Mouse (Mus musculus) testis, adult 2 months (tissue): ENCODE measurements around the gene Gm49416.

Experiments
- CTCF ChIP-seq: fragments of 200-500 bp; IDR thresholded peaks from 2 replicates; pipeline ENCODE4 v1.5.1; 2012; ENCODE audit warnings: low read depth, mild to moderate bottlenecking, inconsistent platforms, low read length, moderate library complexity; ENCODE audit not compliant: control insufficient read depth, insufficient read depth, insufficient replicate concordance
- POLR2A ChIP-seq: fragments of 200-500 bp; IDR thresholded peaks from 2 replicates; pipeline ENCODE4 v1.6.1; 2012; ENCODE audit warnings: low read depth, mild to moderate bottlenecking, inconsistent platforms, low read length, moderate library complexity; ENCODE audit not compliant: control insufficient read depth

GRCm38 (mm10) chr19:8914212-8914611 lies 25.5 kb downstream of the Gm49416 start:
- TF ChIP-seq CTCF, result no peak
- TF ChIP-seq POLR2A, result no peak
